In genomic region chr12:85813599-85813998, GRCm38 (mm10) we compare ENCODE assay signal across 10 mouse cellular contexts. TPM values are rescaled to one million over a fixed set of nuclear protein-coding genes. Genes with fewer than 3 reads are reported as not detected.
A peak's percentile ranks its signal among the peaks of the same experiment; 100 is the strongest.
DNase-seq lines count a peak whose midpoint lies in the region; ATAC-seq lines count a peak whose summit lies in the region.
"Had no signal": no experiment of that assay in that cellular context is flagged by ENCODE, and none has a peak within 500 bp of the region (broad histone marks: within the 10 kb centered on the region; RNA-seq: fewer than 3 reads in every experiment).

No protein-coding gene starts in this region.

- H3K4me2 ChIP-seq in forebrain, embryonic 11.5 days (ENCODE audit: low read depth, low read length, severe bottlenecking) = no peak overlapping the region
- no peak overlapping the region for H3K4me2 ChIP-seq in forebrain, embryonic 14.5 days (ENCODE audit: low read length)
- no peak overlapping the region for H3K4me2 ChIP-seq in heart, embryonic 11.5 days
- H3K4me2 ChIP-seq: hindbrain, embryonic 15.5 days had no signal

- no peak overlapping the region for H3K9ac ChIP-seq in forebrain, embryonic 11.5 days (ENCODE audit: low read length)
- H3K9ac ChIP-seq in forebrain, embryonic 14.5 days (ENCODE audit: low read length) = no peak overlapping the region
- H3K9ac ChIP-seq in heart, embryonic 11.5 days (ENCODE audit: low read depth, low read length) = no peak overlapping the region
- H3K9ac ChIP-seq: hindbrain, embryonic 15.5 days had no signal

- H3K4me1 ChIP-seq in forebrain, embryonic 11.5 days (replicated peaks; ENCODE audit: control insufficient read depth, insufficient read depth, low read length) = no peaks in the 10 kb centered on the region
- H3K4me1 ChIP-seq in forebrain, embryonic 14.5 days (ENCODE audit: control insufficient read depth, insufficient read depth, low read length) = no peaks in the 10 kb centered on the region
- H3K4me1 ChIP-seq in heart, embryonic 11.5 days (ENCODE audit: control insufficient read depth, insufficient read depth, low read length) = peaks cover 20% of the 10 kb centered on the region
- 0 out of 2 replicates have a peak, but pooled peaks cover under 1% of the 10 kb centered on the region for H3K4me1 ChIP-seq in hindbrain, embryonic 10.5 days (replicated peaks)
- H3K4me1 ChIP-seq: hindbrain, embryonic 15.5 days had no signal

- ATAC-seq in forebrain, embryonic 11.5 days (replicated peaks; ENCODE audit: low FRiP score) = no peak
- ATAC-seq in forebrain, embryonic 14.5 days = no peak
- 0 out of 2 replicates have a peak, but pooled peaks have one; percentile 43 for ATAC-seq in heart, embryonic 11.5 days (replicated peaks; ENCODE audit: insufficient number of reproducible peaks, low FRiP score, low TSS enrichment)

- no peak overlapping the region for H3K27ac ChIP-seq in forebrain, embryonic 11.5 days (ENCODE audit: low read depth, low read length)
- H3K27ac ChIP-seq in forebrain, embryonic 14.5 days (ENCODE audit: low read depth, low read length) = no peak overlapping the region
- H3K27ac ChIP-seq in heart, embryonic 11.5 days (ENCODE audit: low read depth, low read length) = 0 out of 2 replicates have a peak overlapping the region, but pooled peaks have one; percentile 12
- no peak overlapping the region for H3K27ac ChIP-seq in hindbrain, embryonic 10.5 days
- H3K27ac ChIP-seq: hindbrain, embryonic 15.5 days had no signal

- H3K4me3 ChIP-seq in forebrain, embryonic 11.5 days (ENCODE audit: low read depth, low read length) = no peak overlapping the region
- no peak overlapping the region for H3K4me3 ChIP-seq in forebrain, embryonic 14.5 days (ENCODE audit: low read depth, low read length)
- no peak overlapping the region for H3K4me3 ChIP-seq in heart, embryonic 11.5 days (ENCODE audit: low read depth, low read length)
- no peak overlapping the region for H3K4me3 ChIP-seq in hindbrain, embryonic 10.5 days
- H3K4me3 ChIP-seq: hindbrain, embryonic 15.5 days had no signal

- peak; percentile 44 for DNase-seq in forebrain, embryonic 11.5 days (ENCODE audit: low spot score)
- DNase-seq in forebrain, embryonic 14.5 days (ENCODE audit: low spot score) = no peak
- peak; percentile 76 for DNase-seq in kidney, postnatal 10 days
- peak; percentile 66 for DNase-seq in lung, postnatal 14 days
- DNase-seq in frontal cortex, postnatal 14 days (ENCODE audit: low spot score in 2 of 2) = no peak
- DNase-seq in thymus, postnatal 0 days (ENCODE audit: low spot score) = no peak
- DNase-seq in hindbrain, embryonic 10.5 days (ENCODE audit: low spot score) = no peak
- DNase-seq: midbrain, embryonic 14.5 days had no signal

- 73% methylated on average over 2 of the region's 2 CpGs for WGBS in forebrain, embryonic 11.5 days
- WGBS in forebrain, embryonic 14.5 days = 90% methylated on average over 2 of the region's 2 CpGs
- 63% methylated on average over 2 of the region's 2 CpGs for WGBS in heart, embryonic 11.5 days (ENCODE audit: insufficient replicate concordance)
- WGBS in hindbrain, embryonic 10.5 days = 71% methylated on average over 2 of the region's 2 CpGs

- H3K27me3 ChIP-seq in forebrain, embryonic 11.5 days (ENCODE audit: control insufficient read depth, insufficient read depth, low read length) = no peaks in the 10 kb centered on the region
- H3K27me3 ChIP-seq in forebrain, embryonic 14.5 days (replicated peaks; ENCODE audit: control insufficient read depth, insufficient read depth, low read length) = no peaks in the 10 kb centered on the region
- H3K27me3 ChIP-seq in heart, embryonic 11.5 days (ENCODE audit: control insufficient read depth, insufficient read depth, low read length) = no peaks in the 10 kb centered on the region
- H3K27me3 ChIP-seq in hindbrain, embryonic 10.5 days (ENCODE audit: insufficient read depth, poor library complexity, severe bottlenecking) = no peaks in the 10 kb centered on the region
- H3K27me3 ChIP-seq: hindbrain, embryonic 15.5 days had no signal

- H3K36me3 ChIP-seq in forebrain, embryonic 11.5 days (ENCODE audit: control insufficient read depth, insufficient read depth, low read length) = no peaks in the 10 kb centered on the region; the same call in 1 of the 2 replicates
- peaks cover 56% of the 10 kb centered on the region for H3K36me3 ChIP-seq in forebrain, embryonic 14.5 days (ENCODE audit: control insufficient read depth, insufficient read depth, low read length)
- peaks cover 14% of the 10 kb centered on the region; the same call in 1 of the 2 replicates for H3K36me3 ChIP-seq in heart, embryonic 11.5 days (ENCODE audit: control insufficient read depth, insufficient read depth, low read length)
- H3K36me3 ChIP-seq in hindbrain, embryonic 10.5 days = peaks cover 79% of the 10 kb centered on the region

- H3K9me3 ChIP-seq in forebrain, embryonic 11.5 days (ENCODE audit: control insufficient read depth, low read length) = no peaks in the 10 kb centered on the region
- no peaks in the 10 kb centered on the region for H3K9me3 ChIP-seq in forebrain, embryonic 14.5 days (replicated peaks; ENCODE audit: control insufficient read depth, low read length)
- no peaks in the 10 kb centered on the region for H3K9me3 ChIP-seq in heart, embryonic 11.5 days (replicated peaks; ENCODE audit: control insufficient read depth, low read length)
- H3K9me3 ChIP-seq in hindbrain, embryonic 10.5 days = no peaks in the 10 kb centered on the region
- H3K9me3 ChIP-seq: hindbrain, embryonic 15.5 days had no signal

RNA-seq across cellular contexts. Expression of gene Erg28, which starts 10.8 kb away (rescaled TPM):
- 101 and 107 TPM in 2 replicates for polyA plus RNA-seq in forebrain, embryonic 11.5 days (2014; fragmentation: Nextera tagmentation; extraction: Ambion mirVana)
- polyA plus RNA-seq in forebrain, embryonic 14.5 days (2014; fragmentation: Nextera tagmentation; extraction: Ambion mirVana) = 102 and 105 TPM in 2 replicates
- 90.0 and 94.5 TPM in 2 replicates for polyA plus RNA-seq in heart, embryonic 11.5 days (2014; fragmentation: Nextera tagmentation; extraction: Ambion mirVana)
- polyA plus RNA-seq in thymus, postnatal 0 days (2015; fragmentation: Nextera tagmentation; extraction: Ambion mirVana) = 83.8 and 92.9 TPM in 2 replicates
- 108 and 120 TPM in 2 replicates for polyA plus RNA-seq in hindbrain, embryonic 10.5 days (2016; fragmentation: Nextera tagmentation; extraction: Ambion mirVana)

RNA-seq across cellular contexts. Expression of gene Ttll5, which starts 10.9 kb away (rescaled TPM):
- 15.6 and 19.9 TPM in 2 replicates for polyA plus RNA-seq in forebrain, embryonic 11.5 days (2014; fragmentation: Nextera tagmentation; extraction: Ambion mirVana)
- 15.2 and 15.5 TPM in 2 replicates for polyA plus RNA-seq in forebrain, embryonic 14.5 days (2014; fragmentation: Nextera tagmentation; extraction: Ambion mirVana)
- polyA plus RNA-seq in heart, embryonic 11.5 days (2014; fragmentation: Nextera tagmentation; extraction: Ambion mirVana) = 12.6 and 16.2 TPM in 2 replicates
- 8.7 and 10.6 TPM in 2 replicates for polyA plus RNA-seq in thymus, postnatal 0 days (2015; fragmentation: Nextera tagmentation; extraction: Ambion mirVana)
- polyA plus RNA-seq in hindbrain, embryonic 10.5 days (2016; fragmentation: Nextera tagmentation; extraction: Ambion mirVana) = 18.0 and 18.3 TPM in 2 replicates

Comparison
In these comparisons a context has a peak if more than half of its experiments do, and no peak if none do; other contexts are left out.
1. DNase-seq: peak in forebrain, embryonic 11.5 days (single experiment), kidney, postnatal 10 days (single experiment) and lung, postnatal 14 days (single experiment); none in forebrain, embryonic 14.5 days (single experiment), frontal cortex, postnatal 14 days (0 of 2), thymus, postnatal 0 days (single experiment) and hindbrain, embryonic 10.5 days (single experiment).